Mouse (Mus musculus) frontal cortex, postnatal 25 days (tissue): ENCODE data around the gene Rasa3.

Experiments used
- DNase-seq, 2 experiments: peaks; one replicate each; pipeline ENCODE4 v3.0.0; 2022; ENCODE audit warnings: low spot score in 2 of 2

Rasa3 gene

DNA sequence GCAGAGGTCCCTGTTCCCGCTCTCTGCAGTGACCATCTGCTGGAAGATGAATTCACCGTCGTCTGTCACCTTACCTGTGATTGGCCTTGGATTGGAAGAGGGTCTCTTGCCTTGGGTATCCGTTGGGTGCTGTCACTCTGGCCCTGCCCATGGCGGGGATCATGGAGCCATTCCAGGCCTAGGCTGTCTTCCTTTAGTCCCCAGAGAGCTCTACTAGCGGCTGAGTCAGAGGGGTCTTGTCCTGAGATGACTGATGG is 125.9 kb downstream of the Rasa3 start:
- DNase-seq = no peak

DNA sequence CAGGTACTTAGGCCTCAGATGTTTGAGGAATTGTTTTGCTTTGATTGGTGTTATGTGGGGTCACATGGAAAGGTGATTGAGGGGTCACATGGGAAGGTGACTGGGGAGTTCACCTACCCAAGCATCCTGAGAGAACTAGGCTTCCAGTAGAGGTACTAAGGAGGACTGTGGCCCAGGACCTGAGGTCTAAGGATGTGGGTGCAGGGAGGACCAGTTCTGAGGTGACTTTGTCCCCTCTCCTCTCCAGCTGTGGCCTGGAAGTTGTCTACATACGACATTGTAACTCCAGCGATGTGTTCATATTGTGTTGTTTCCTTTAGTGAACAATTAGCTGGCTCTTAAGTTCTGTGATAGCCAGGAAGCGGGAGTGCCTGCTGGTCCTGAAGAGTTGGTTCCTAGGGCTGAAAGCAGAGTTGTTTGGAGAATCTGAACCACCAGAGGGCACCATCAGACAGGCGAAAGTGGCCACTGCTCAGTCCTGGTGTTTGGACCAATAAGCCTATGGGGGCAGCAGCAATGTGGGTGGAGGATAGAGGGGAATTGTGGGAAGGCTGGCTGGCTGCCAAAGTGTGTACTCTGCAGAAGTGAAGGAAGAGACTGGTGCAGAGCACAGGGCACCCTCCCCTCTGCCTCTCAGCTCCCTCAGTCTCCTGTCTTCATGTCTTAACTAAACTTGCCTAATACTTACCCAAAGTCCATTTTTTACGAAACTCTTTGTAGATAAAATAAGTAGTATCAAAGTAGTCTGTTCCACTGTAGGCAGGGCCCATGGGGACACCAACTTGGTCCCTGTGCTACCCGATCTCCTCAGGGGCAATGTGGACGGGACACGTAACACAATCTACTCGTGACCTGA is 126.5 kb downstream of the Rasa3 start:
- DNase-seq = peak; percentile 89 to 90

DNA sequence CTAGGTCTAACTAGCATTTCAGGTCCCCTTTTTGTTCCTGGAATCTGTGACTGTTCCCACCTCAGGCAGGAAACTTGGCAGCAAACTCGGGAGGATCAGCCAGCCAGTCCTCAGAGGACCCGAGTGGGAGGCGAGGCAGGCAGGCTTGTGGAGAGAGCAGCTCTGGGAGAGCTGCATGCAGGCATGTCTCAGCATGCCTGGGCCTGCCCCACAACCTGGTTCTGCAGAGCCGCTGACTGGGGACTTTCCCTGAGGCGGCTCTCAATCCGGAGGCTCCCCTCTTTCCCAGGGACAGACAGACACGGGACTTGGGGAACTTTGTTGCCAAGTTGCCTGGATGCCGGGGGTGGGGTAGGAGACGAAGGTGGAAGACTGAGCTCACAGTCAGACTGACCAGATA is 128.6 kb downstream of the Rasa3 start:
- peak in 1 of 2 experiments; percentile 31 for DNase-seq

DNA sequence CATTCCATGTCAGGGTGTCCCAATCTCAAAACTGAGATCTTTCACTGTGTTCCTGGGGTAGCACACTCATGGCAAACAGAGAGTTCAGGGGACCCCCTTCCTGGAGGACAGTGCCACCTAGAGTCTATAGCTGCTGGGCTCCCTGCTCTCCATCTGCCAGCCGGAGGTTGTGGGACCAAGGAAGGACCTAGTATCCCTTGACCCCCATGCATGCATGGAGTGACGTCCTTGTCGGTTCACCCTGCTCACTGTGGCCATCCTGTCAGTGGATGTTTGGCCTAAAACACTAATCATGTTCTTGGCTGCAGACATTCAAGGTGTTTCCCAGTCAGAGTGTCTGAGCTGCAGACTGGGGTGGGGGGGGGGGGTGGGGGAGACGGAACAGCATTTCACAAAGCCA is 129.2 kb downstream of the Rasa3 start:
- DNase-seq = no peak

DNA sequence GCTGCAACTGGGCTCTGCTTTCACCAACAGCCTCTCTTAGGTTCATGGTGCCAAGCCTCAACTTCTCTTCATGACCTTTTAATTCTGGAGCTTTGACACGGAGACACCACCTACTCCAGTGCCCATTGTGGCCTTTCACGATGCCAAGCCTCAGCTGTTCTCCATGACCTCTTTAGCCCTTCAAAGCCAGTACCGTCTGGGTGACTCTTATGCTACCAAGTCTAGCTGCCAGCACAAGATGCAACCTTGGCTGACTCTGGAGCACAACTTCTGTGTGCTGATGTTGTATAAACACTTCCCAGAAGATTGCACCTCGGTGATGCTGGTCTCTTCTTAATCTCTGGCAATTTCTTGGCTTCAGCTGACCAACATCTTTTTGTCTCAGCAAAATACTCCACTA is 131.0 kb downstream of the Rasa3 start:
- DNase-seq = no peak

DNA sequence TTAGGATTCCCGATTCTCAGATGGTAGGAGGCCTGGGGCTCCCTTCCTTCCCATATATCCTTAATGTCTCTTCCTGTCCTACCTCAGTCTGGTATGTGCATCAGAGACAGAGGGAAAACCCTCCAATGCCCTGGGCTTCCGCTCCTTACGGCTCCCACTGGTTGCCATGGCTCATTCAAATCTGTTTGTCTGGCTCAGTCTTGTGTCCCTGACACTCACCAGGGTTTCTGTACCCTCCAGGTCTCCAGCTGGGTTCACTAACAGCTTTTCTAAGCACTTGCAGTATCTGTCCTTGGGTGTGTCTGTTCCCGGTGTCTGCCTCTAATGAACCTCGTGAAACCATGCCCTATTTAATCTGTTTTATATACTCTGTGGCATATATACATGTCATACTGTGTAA is 135.9 kb downstream of the Rasa3 start:
- DNase-seq = no peak

DNA sequence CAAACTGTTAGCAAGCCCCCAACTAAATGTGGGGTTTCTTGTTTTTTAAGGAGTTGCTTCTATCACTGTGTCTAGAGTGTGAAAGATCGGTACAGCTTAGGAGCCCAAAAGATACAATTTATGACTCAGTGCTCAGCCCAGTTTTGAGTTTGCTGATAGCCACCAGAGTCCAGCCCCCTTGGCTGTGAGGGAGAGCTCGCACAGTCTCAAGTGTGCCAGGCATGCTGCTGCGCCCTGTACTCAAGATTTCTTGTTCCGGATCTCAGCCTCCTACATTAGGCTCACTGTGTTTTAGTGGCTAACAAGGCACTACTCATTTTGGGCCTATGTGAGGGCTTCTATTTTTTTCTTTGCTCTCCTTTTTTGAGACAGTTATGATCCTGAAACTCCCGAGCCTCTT is 137.3 kb downstream of the Rasa3 start:
- no peak for DNase-seq

DNA sequence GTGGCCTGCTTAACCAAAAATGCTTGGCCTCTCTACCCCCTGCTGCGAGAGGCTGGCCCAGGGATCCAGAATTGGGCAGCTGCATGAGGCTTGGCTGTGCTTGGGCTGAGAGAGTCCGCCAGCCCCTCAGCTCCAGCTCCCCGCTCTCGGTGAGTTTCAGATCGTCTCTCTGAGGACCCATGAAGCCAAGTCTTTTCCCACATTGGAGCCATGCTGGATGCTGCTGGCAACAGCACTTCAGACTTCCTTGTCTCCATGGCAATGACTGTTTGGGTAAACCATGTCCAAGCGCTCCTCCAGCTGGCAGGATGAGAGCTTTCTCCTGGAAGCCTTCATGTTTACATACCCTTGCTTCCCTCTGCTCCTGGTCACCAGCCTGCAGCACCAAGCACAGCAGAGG is 138.6 kb downstream of the Rasa3 start:
- DNase-seq = no peak

DNA sequence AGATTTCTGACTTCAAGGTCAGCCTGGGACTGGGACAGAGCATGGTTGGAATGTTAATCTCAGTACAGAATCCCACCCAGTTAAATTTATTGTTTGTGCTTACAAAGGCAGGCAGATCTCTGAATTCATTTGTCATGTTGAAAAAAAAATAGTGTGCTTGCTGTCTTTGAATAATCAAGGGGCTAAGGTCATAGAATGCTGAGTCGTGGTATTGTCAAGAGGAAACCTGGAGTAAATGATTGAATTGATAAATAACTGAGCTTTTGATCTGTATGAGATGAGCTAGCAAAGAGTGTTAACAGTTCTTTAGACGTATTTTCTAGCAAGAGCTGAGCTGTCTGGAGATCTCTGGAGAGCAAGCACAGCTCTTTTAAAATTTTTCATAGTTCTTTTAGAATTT is 140.3 kb downstream of the Rasa3 start:
- no peak for DNase-seq

DNA sequence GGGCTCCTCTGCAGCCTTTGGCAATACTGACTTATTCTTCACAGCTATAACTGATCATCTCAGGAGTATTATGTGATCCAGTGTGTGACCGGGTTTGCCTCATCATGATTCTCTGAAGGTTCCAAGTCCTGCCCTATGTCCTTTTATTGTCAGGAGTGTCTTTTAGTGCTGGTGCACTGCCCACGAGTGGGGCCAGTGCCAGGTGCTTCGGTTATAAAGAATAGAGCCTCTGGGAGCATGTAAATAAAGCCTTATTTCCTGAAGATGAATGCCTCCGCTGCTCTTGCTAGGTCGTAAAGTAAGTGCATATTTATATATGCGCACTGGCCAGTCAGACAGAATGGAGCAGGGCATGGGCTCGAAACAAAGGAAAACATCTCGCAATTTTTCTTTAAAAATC is 144.3 kb downstream of the Rasa3 start:
- DNase-seq = no peak

DNA sequence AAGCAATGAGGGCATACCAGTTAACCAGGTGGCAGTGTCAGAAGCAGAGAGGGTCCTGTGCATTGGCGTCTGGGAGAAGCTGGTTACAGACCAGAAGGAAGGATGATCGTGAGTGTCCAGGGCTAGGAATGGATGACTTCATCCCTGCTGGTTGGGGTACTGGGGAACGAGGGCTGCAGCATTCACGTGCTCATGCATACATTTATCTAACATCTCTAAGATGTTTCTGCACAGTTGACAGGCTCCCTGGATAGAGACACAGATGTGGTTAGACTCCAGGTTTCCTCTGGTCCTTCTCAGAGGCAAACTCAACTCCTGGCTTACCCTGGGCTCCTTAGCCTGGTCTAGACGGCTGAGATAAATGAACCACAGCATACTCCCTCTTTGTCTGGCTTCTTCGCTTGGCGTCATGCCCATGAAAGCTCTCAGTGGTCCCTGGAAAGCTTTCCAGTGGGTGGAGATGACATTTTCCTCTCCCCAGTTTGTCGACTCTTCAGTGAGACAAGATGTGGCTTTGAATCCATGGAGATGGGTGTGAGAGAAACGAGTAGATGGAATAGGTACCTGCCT is 145.7 kb downstream of the Rasa3 start:
- no peak for DNase-seq

DNA sequence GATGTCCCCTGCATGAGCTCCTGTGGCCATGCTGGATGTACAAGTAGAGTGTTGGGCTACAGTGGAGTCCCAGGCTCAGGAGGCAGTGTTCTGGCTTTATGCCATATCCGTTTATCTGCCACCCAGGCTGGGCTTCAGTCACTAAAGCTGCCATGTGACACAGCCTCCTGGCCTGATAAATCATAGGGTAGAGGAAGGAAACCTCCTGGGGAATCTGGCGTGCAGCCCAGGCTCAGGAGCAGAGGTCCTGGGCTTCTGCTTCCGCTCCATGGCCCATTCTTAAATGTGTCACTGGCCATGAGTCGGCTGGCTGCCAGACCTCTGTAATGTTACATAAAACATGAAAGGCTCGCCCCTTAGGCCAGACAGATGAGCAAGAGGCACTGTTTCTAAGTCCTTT is 146.5 kb downstream of the Rasa3 start:
- DNase-seq = no peak

DNA sequence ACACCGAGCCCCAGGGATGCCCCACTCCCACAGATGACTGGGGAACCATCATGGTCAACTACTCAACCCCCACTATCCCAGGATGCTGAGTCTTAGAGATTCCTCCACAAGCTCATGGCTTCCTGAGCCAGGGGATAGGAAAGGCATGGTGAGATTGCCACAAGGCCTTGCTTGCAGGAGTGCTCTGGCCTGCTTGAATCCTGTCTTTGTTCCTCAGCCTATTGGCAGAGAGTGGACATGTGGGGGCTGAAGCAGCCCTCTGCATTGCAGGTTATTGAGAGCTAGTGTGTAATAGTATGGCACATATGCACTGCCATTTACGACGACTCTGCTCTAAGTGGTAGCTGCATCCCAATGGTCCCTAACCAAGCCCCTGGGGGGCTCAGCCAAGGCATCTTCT is 147.0 kb downstream of the Rasa3 start:
- no peak for DNase-seq

DNA sequence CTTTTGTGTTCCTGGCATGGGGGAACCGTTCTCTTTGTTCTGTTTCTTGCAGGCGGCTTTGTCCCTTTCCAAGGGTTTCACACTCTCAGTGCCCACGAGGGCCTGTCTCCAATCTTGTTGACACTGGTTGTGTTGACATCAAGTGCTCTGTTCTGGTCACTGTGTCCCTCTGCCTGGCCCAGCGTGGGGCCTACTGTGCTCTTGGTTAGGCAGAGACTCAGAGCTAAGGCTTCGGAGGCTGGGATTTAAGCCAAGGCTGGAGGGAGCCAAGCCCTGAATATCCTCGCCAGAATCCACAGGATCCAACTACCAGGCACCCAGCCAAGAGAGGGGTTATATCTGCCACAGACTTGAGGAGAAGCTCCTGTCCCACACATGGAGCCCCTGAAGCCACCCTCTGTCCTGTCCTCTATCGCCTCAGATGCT is 147.5 kb downstream of the Rasa3 start:
- peak in 1 of 2 experiments; percentile 44 for DNase-seq

DNA sequence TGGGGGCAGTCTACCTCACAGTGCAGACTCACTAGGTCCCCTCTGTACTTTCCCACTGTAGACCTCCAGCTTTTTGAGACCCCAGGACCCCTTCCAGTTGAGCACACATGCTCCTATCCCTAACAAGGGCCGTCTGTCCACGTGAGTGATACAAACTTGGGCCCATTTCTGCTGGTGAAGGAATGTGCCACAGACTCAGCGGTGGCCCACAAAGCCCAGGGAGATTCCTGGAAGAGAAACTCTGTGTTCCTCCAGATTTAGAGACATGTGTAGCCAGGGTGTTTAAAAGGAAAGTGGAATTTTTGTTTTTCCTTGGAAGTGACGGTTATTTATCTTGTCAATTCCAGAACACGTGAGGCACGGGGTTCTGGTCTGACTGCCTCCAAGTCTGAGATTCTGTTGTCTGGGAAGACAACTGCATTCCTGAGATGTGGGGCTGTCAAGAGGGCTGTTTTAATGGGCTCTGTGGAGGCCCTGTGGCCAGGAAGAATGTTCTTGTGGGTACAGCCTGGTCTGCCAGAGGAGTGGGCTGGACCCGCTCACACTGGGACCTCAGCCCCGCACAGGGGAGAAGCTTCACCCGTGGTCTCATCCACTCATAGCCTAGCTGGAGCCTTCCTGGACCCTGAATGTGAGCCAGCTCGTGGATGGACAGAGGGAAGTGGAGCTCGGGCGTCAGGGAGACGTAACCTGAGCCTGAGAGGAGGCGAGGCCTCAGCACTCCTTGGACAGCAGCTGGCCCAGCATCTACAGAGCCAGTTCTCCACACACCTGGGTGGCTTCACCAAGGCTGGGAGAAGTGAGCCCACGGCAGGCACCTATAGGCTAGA is 148.2 kb downstream of the Rasa3 start:
- DNase-seq = no peak

DNA sequence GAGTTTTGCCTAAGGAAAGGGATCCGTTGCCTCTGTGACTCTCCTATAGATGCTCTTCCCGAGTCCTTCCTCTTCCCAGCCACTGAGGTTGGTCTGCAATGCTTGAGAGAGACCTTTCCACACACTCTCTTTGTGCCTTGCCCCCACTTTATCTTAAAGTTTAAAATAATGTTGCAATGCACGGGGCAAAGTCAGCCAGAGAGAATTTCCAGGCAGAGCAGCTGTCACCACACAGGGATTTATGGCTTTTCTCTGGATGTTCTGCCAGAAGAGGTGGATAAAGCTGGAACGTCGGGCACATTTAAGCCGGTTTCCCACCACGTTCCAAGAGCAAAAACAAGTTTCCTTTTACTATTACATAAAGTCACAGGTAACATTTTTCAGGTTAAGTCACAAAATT is 156.0 kb downstream of the Rasa3 start:
- no peak for DNase-seq

DNA sequence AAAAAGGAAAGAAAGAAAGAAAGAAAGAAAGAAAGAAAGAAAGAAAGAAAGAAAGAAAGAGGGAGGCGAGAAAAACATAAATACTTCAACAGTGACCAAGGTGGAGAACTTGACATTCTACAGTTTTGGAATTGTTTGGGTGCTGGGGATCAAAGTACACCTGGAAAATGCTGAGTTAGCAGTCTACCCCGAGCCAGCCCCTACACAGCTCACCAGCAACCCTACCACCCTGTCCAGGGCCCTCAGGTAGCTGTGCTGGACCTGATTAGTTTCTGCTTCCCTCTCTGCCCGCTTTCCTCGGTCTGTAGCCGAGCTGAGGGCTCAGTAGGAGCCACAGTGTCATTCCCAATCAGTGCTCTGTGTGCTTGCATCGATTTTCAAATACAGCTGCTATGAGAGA is 157.1 kb downstream of the Rasa3 start:
- no peak for DNase-seq

DNA sequence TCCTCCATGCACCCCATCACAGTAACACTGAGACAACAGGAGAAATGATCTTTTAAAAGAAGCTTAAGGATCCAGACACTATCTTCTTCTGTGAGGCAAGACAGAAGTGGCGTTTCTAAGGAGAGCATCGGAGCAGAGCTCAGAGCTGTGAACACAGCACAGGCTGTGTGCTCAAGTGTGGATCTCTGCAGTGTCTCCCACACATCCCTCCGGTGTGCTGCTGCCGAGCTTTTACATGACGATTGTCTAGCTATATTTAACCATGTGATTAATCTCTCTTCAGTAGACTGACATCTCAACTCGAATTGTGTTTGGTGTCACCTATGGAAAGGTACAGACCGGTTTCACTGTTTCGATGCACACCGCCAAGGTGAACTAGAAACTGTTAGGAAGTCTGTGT is 157.9 kb downstream of the Rasa3 start:
- no peak for DNase-seq

DNA sequence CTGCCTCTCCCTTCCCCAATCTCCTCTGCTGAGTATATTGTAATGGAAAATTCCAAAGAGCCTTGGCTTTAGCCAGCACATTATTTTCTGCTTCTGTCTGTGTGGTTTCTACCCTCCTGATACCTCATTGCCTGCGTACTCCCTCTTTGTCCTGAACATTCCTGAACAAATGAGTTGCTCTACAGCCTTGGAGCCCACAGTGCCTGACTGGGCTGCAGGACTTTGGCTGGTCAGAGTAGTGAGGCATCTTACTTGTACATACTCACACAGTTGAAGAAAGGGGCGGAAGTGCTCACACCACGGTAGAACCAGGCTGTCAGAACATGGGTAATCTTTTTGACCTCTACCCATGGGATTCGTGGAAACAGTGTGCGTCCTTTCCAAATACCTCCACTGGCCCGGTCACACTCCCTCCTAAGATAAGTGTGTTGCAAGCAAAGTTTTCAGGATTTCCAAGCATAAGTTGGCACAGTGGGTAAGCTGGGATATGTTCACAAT is 160.1 kb downstream of the Rasa3 start:
- DNase-seq = no peak
